Mouse (Mus musculus) layer of hippocampus, adult 8-10 months (tissue): ENCODE data around the gene Raver2. TPM values are rescaled to one million over a fixed set of nuclear protein-coding genes. Genes with fewer than 3 reads are reported as not detected.

Experiments used
- DNase-seq, 2 experiments: peaks; one replicate each; pipeline ENCODE4 v3.0.0; 2022; ENCODE audit warnings: low spot score in 2 of 2
- total RNA-seq, 4 experiments: library from RNA; stranded (reverse); gene quantifications; 2 replicates each; pipeline ENCODE4 v1.2.4; 2022

The Raver2 gene
- total RNA-seq, 4 experiments from 2014 or later, result 40.1 to 55.1 (median 48.6) TPM

GRCm38 (mm10) chr4:101174916-101175625, 106.3 kb downstream of the Raver2 start:
- no peak for DNase-seq

GRCm38 (mm10) chr4:101176123-101176522, 107.3 kb downstream of the Raver2 start:
- no peak for DNase-seq

- no peak for DNase-seq
These were observed 109.0 kb downstream of the Raver2 start for GRCm38 (mm10) chr4:101177796-101178195.

GRCm38 (mm10) chr4:101179076-101179475, 110.3 kb downstream of the Raver2 start:
- no peak for DNase-seq

GRCm38 (mm10) chr4:101179836-101180235, 111.1 kb downstream of the Raver2 start:
- DNase-seq, result no peak

- no peak for DNase-seq
These were observed 111.9 kb downstream of the Raver2 start for GRCm38 (mm10) chr4:101180681-101181080.

GRCm38 (mm10) chr4:101182603-101183011, 113.8 kb downstream of the Raver2 start:
- DNase-seq, result no peak

- no peak for DNase-seq
These were observed 116.4 kb downstream of the Raver2 start for GRCm38 (mm10) chr4:101185216-101185615.

- no peak for DNase-seq
These were observed 117.8 kb downstream of the Raver2 start for GRCm38 (mm10) chr4:101186591-101186990.

GRCm38 (mm10) chr4:101187381-101187780, 118.6 kb downstream of the Raver2 start:
- DNase-seq, result no peak

- no peak for DNase-seq
These were observed 123.6 kb downstream of the Raver2 start for GRCm38 (mm10) chr4:101192241-101192976.

GRCm38 (mm10) chr4:101194170-101194569, 125.4 kb downstream of the Raver2 start:
- DNase-seq, result no peak

GRCm38 (mm10) chr4:101196407-101196806, 127.6 kb downstream of the Raver2 start:
- DNase-seq, result no peak

GRCm38 (mm10) chr4:101197421-101198170, 128.8 kb downstream of the Raver2 start:
- DNase-seq, result no peak

- peak; percentile 48 to 50 for DNase-seq
These were observed 129.6 kb downstream of the Raver2 start for GRCm38 (mm10) chr4:101198333-101198732.

- no peak for DNase-seq
These were observed 130.8 kb downstream of the Raver2 start for GRCm38 (mm10) chr4:101199433-101200081.

Other genes with a start within 250 kb of the Raver2 start
- not detected for gene Gm10577, start 48.3 kb upstream of the Raver2 start, total RNA-seq
- 100 to 1,000 TPM; 118 to 133 (median 127) TPM for gene Jak1, start 196.3 kb downstream of the Raver2 start, total RNA-seq